Mouse (Mus musculus) midbrain, embryonic 11.5 days (tissue): Measurements from ENCODE around the gene Prss50. TPM values are rescaled to one million over a fixed set of nuclear protein-coding genes. Genes with fewer than 3 reads are reported as not detected.
A peak's percentile ranks its signal among the peaks of the same experiment; 100 is the strongest.

Experiments
- ATAC-seq: fragments of 200-750 bp; cut with Nextera tagmentation; 2 replicates; pipeline ENCODE4 v1.8.0; 2017; ENCODE audit warnings: moderate TSS enrichment, moderate library complexity; ENCODE audit not compliant: low FRiP score
- DNase-seq: peaks from one replicate; pipeline ENCODE4 v3.0.0; 2015; ENCODE audit warnings: low spot score; ENCODE audit errors: missing footprints
- H3K27ac ChIP-seq: fragments of 300-500 bp; sonication (generic); 2 replicates; pipeline ENCODE4 v1.5.1; 2014; ENCODE audit warnings: low read depth, low read length
- H3K27me3 ChIP-seq: fragments of 300-500 bp; sonication (generic); 2 replicates; pipeline ENCODE4 v1.6.1; 2014; ENCODE audit warnings: mild to moderate bottlenecking, low read length, moderate library complexity, mixed read lengths; ENCODE audit not compliant: control insufficient read depth, insufficient read depth
- H3K36me3 ChIP-seq: fragments of 300-500 bp; sonication (generic); 2 replicates; pipeline ENCODE4 v1.6.1; 2014; ENCODE audit warnings: mild to moderate bottlenecking, low read length, moderate library complexity, mixed read lengths; ENCODE audit not compliant: control insufficient read depth, insufficient read depth
- H3K4me1 ChIP-seq: fragments of 300-500 bp; sonication (generic); 2 replicates; pipeline ENCODE4 v1.6.1; 2014; ENCODE audit warnings: low read length; ENCODE audit not compliant: control insufficient read depth, insufficient read depth
- H3K4me2 ChIP-seq: fragments of 300-500 bp; sonication (generic); 2 replicates; pipeline ENCODE4 v1.6.1; 2014; ENCODE audit warnings: mild to moderate bottlenecking, moderate library complexity
- H3K4me3 ChIP-seq: fragments of 300-500 bp; sonication (generic); 2 replicates; pipeline ENCODE4 v1.5.1; 2014; ENCODE audit warnings: low read depth, low read length
- H3K9ac ChIP-seq: fragments of 300-500 bp; sonication (generic); 2 replicates; pipeline ENCODE4 v1.6.1; 2014; ENCODE audit warnings: low read length
- H3K9me3 ChIP-seq: fragments of 300-500 bp; sonication (generic); 2 replicates; pipeline ENCODE4 v1.6.1; 2016; ENCODE audit warnings: low read length; ENCODE audit not compliant: control insufficient read depth
- WGBS: fragments of 180-500 bp; shearing (Covaris S2); extraction: QIAGEN DNeasy Blood & Tissue Kit; methylation state at CpG from one replicate; pipeline ENCODE4 v1.1.7; 2014; 5-methylcytosine and 5-hydroxymethylcytosine counted together
- polyA plus RNA-seq: library from polyadenylated mRNA; unstranded; fragments of >200 nt; fragmentation: Nextera tagmentation; extraction: Ambion mirVana; gene quantifications from 2 replicates; pipeline ENCODE4 v1.2.1, GENCODE M21; 2014

Gene Prss50
- polyA plus RNA-seq, 1 experiment from 2014 or later: 0.37 TPM

DNA sequence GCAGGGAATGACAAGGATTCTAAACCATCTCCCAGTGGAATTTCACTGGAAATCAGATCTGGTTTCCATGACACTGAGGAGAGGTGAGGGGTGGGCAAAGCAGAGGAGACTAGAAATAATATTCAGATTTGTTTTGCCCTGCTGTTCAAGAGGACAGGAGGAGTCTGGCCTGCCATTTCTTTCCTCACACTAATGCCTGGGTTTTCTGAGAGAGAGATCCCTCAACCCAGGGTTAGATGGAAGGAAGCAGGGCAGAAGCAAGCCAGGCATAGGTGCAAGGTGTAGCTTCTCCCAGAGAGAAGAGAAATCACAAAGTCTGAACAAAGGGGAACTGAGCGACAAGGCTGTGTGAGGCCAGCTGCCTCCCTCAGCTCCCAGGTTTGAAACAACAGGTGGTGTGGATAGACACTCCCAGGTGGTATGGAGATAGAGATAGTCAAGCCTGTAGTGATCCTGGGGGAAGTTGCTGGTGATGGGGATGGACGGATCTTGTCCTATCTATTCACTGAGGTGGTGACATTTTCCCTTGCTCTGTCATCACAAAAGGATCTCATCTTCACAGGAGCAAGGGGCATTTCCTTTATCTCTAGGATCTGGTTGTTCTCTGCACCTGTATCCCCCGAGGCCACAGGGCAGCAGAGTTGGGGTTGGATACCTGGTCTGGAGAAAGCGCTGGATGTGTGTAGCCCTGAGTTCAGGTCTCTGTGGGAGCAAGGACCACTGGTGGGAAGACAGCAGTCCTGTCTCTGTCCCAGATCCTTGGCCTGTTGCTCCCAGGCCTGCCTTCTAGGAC is 50.3 kb downstream of the Prss50 start:
- no peaks in the 10 kb centered on the region for H3K36me3 ChIP-seq
- peak; percentile 71 for DNase-seq
- H3K4me1 ChIP-seq: no peaks in the 10 kb centered on the region
- H3K27ac ChIP-seq: no peak overlapping the region
- 81% methylated on average over 4 of the region's 4 CpGs for WGBS
- no peaks in the 10 kb centered on the region for H3K27me3 ChIP-seq
- no peak overlapping the region for H3K9ac ChIP-seq
- no peak overlapping the region for H3K4me3 ChIP-seq
- ATAC-seq: no peak
- H3K4me2 ChIP-seq: no peak overlapping the region
- no peaks in the 10 kb centered on the region for H3K9me3 ChIP-seq

- Histone ChIP-seq H3K9ac (no peak overlapping the region), H3K27me3 (no peaks in the 10 kb centered on the region), H3K27ac (no peak overlapping the region), H3K9me3 (no peaks in the 10 kb centered on the region), H3K4me1 (no peaks in the 10 kb centered on the region), H3K4me3 (no peak overlapping the region), H3K4me2 (no peak overlapping the region), H3K36me3 (no peaks in the 10 kb centered on the region)
- WGBS: 92% methylated on average over 3 of the region's 3 CpGs
- ATAC-seq: no peak
- no peak for DNase-seq
Measured at GRCm38 (mm10) chr9:110908631-110909016, 50.9 kb downstream of the Prss50 start.

DNA sequence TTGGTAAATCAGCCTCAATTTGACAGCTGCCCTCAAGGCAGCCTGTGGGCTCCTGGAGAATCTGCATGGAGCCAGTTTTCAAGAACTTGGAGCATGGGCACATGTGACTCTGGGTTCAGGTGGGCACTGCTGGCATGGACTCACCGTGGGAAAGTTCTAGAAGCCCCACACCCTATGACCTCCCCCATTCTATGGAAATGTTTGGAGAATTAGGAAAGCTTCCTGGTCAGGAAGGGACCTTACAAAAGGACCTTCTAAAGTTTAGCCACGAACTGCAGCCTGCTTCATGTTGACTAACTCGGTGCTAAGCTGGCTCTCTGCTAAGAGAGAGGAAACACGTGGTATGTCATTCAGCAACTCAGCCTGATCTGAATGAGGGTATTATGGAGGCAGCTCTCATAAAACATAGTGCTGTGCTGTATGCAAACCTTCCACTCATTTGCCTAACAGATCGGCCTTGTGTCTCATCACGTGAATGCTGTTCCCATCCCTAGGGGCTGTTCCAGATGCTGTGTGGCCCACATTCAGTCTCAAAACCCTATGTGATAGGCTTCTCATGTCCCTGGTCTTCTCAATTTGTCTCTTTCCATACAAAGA is 51.7 kb downstream of the Prss50 start:
- WGBS: 83% methylated on average over 6 of the region's 6 CpGs
- no peak overlapping the region for H3K4me2 ChIP-seq
- DNase-seq: peak; percentile 33
- no peaks in the 10 kb centered on the region for H3K36me3 ChIP-seq
- no peaks in the 10 kb centered on the region for H3K4me1 ChIP-seq
- no peak overlapping the region for H3K27ac ChIP-seq
- H3K27me3 ChIP-seq: no peaks in the 10 kb centered on the region
- no peak overlapping the region for H3K9ac ChIP-seq
- H3K4me3 ChIP-seq: no peak overlapping the region
- no peaks in the 10 kb centered on the region for H3K9me3 ChIP-seq
- ATAC-seq: no peak

Other genes with a start within 250 kb of the Prss50 start
- gene Nradd, start 233.5 kb upstream of the Prss50 start, polyA plus RNA-seq: 20.7 and 22.8 TPM in 2 replicates
- 1.1 and 1.6 TPM in 2 replicates for gene Nbeal2, start 203.8 kb upstream of the Prss50 start, polyA plus RNA-seq
- gene Ccdc12, start 201.5 kb upstream of the Prss50 start, polyA plus RNA-seq: 135 and 144 TPM in 2 replicates
- gene Myl3, start 116.1 kb upstream of the Prss50 start, polyA plus RNA-seq: 0.48 and 0.63 TPM in 2 replicates
- gene Pth1r, start 110.8 kb upstream of the Prss50 start, polyA plus RNA-seq: 17.0 and 20.3 TPM in 2 replicates
- gene Prss42, start 59.8 kb upstream of the Prss50 start, polyA plus RNA-seq: not detected in 2 replicates
- gene Prss44, start 44.0 kb upstream of the Prss50 start, polyA plus RNA-seq: not detected in 2 replicates
- gene Prss43, start 31.3 kb upstream of the Prss50 start, polyA plus RNA-seq: not detected in 2 replicates
- gene Prss45, start 23.4 kb upstream of the Prss50 start, polyA plus RNA-seq: 0.14 TPM in 1 of 2 replicates, not detected in the other
- 0.11 TPM in 1 of 2 replicates, not detected in the other for gene Prss46, start 13.5 kb upstream of the Prss50 start, polyA plus RNA-seq
- 0.54 and 0.71 TPM in 2 replicates for gene Als2cl, start 21.9 kb downstream of the Prss50 start, polyA plus RNA-seq
- 0.18 and 0.22 TPM in 2 replicates for gene Tmie, start 22.1 kb downstream of the Prss50 start, polyA plus RNA-seq
- gene Fam240a, start 58.9 kb downstream of the Prss50 start, polyA plus RNA-seq: not detected in 2 replicates
- not detected in 2 replicates for gene Tdgf1, start 88.2 kb downstream of the Prss50 start, polyA plus RNA-seq
- 0.04 TPM in 1 of 2 replicates, not detected in the other for gene Lrrc2, start 93.6 kb downstream of the Prss50 start, polyA plus RNA-seq
- gene Rtp3, start 132.6 kb downstream of the Prss50 start, polyA plus RNA-seq: 0.11 TPM in 2 replicates
- 0.27 and 0.44 TPM in 2 replicates for gene Ltf, start 161.3 kb downstream of the Prss50 start, polyA plus RNA-seq
- 1.9 and 2.1 TPM in 2 replicates for gene Ccrl2, start 199.6 kb downstream of the Prss50 start, polyA plus RNA-seq